Mouse (Mus musculus) lung, postnatal 10 days (tissue): Measurements from ENCODE around the gene Olfr286.

Source experiments
- DNase-seq: peaks from one replicate; pipeline ENCODE4 v3.0.0; 2021

Gene Olfr286

GRCm38 (mm10) chr15:98234350-98234749 is at the start of gene Olfr286:
Gene Olfr286, minus strand, starts transcription at chr15:98234450.
- DNase-seq = no peak

GRCm38 (mm10) chr15:98257776-98258175 is 23.5 kb upstream of the Olfr286 start:
- DNase-seq = no peak

- no peak for DNase-seq
Measured at GRCm38 (mm10) chr15:98257193-98257592, 22.9 kb upstream of the Olfr286 start, which contains the start of gene H1fnt. Gene H1fnt, minus strand, starts transcription at chr15:98257293.

GRCm38 (mm10) chr15:98256271-98256670 is 22.0 kb upstream of the Olfr286 start:
- no peak for DNase-seq

GRCm38 (mm10) chr15:98235442-98235841 is 1.2 kb upstream of the Olfr286 start:
- DNase-seq = no peak

- DNase-seq = no peak
Measured at GRCm38 (mm10) chr15:98226096-98226495, 8.2 kb downstream of the Olfr286 start.

GRCm38 (mm10) chr15:98225610-98226009 is 8.6 kb downstream of the Olfr286 start:
- peak; percentile 7 for DNase-seq

- DNase-seq = no peak
Measured at GRCm38 (mm10) chr15:98222377-98222776, 11.9 kb downstream of the Olfr286 start.

- no peak for DNase-seq
Measured at GRCm38 (mm10) chr15:98220877-98221276, 13.4 kb downstream of the Olfr286 start, which contains the start of the genes Gm44579 and Olfr287. Gene Gm44579, minus strand, starts transcription at chr15:98220977. Gene Olfr287, minus strand, starts transcription at chr15:98221056.

- DNase-seq = peak; percentile 18
Measured at GRCm38 (mm10) chr15:98214130-98214529, 20.1 kb downstream of the Olfr286 start.

GRCm38 (mm10) chr15:98213336-98213870 is 20.8 kb downstream of the Olfr286 start:
- peak; percentile 26 for DNase-seq

- no peak for DNase-seq
Measured at GRCm38 (mm10) chr15:98209676-98210075, 24.6 kb downstream of the Olfr286 start.

- DNase-seq = no peak
Measured at GRCm38 (mm10) chr15:98195442-98195841, 38.8 kb downstream of the Olfr286 start, which contains the start of gene Olfr288. Gene Olfr288, minus strand, starts transcription at chr15:98195542.

GRCm38 (mm10) chr15:98184456-98184855 is 49.8 kb downstream of the Olfr286 start:
- DNase-seq = no peak

GRCm38 (mm10) chr15:98181856-98182570 is 52.2 kb downstream of the Olfr286 start:
- DNase-seq = peak; percentile 6

- DNase-seq = peak; percentile 96
Measured at GRCm38 (mm10) chr15:98181132-98181711, 53.0 kb downstream of the Olfr286 start.

GRCm38 (mm10) chr15:98180567-98181131 is 53.6 kb downstream of the Olfr286 start:
- DNase-seq = no peak

GRCm38 (mm10) chr15:98177320-98177719 is 56.9 kb downstream of the Olfr286 start:
- DNase-seq = no peak
